Mouse (Mus musculus) MEL (cell line): ENCODE data around the gene Hipk1. TPM values are rescaled to one million over a fixed set of nuclear protein-coding genes. Genes with fewer than 3 reads are reported as not detected.
"Not testable (repeated sequence)": the region's sequence is repeated elsewhere in the genome, so short reads cannot be mapped to it uniquely, and the experiment has no call there.

Source experiments
- DNase-seq: peaks from one replicate; pipeline ENCODE4 v3.0.0; 2011; ENCODE audit warnings: low read depth, low spot score
- H3K27ac ChIP-seq: 2 replicates; pipeline ENCODE4 v1.5.1; 2012; ENCODE audit warnings: low read depth, mild to moderate bottlenecking, control low read depth, low read length, moderate library complexity; ENCODE audit not compliant: control insufficient read depth
- H3K27me3 ChIP-seq, 2 experiments: fragments of 150-350 bp in 1 of 2; sonication (generic) in 1 of 2; 2 replicates each; pipeline ENCODE4 v1.6.1; 2012; ENCODE audit warnings: low read length in 2 of 2, mild to moderate bottlenecking in 2 of 2, improper control_type of control experiment in 1 of 2, moderate library complexity in 1 of 2; ENCODE audit not compliant: insufficient read depth in 2 of 2, control insufficient read depth in 1 of 2
- H3K36me3 ChIP-seq, 2 experiments: 2 replicates each; pipeline ENCODE4 v1.6.1; 2012 to 2014; ENCODE audit warnings: low read length in 2 of 2, improper control_type of control experiment in 1 of 2, inconsistent platforms in 1 of 2, mild to moderate bottlenecking in 1 of 2; ENCODE audit not compliant: insufficient read depth in 2 of 2, control insufficient read depth in 1 of 2
- H3K4me1 ChIP-seq, 2 experiments: fragments of 150-350 bp in 1 of 2; sonication (generic) in 1 of 2; 2 replicates each; pipeline ENCODE4 v1.6.1; 2012; ENCODE audit warnings: low read length in 2 of 2, improper control_type of control experiment in 1 of 2, mild to moderate bottlenecking in 1 of 2; ENCODE audit not compliant: insufficient read depth in 2 of 2, control insufficient read depth in 1 of 2
- H3K4me3 ChIP-seq, 2 experiments: fragments of 150-350 bp in 1 of 2; sonication (generic) in 1 of 2; 2 replicates each; pipeline ENCODE4 v1.5.1; 2012; ENCODE audit warnings: low read depth in 2 of 2, low read length in 2 of 2, mild to moderate bottlenecking in 2 of 2, moderate library complexity in 2 of 2, control low read depth in 1 of 2, improper control_type of control experiment in 1 of 2; ENCODE audit not compliant: control insufficient read depth in 1 of 2, insufficient read depth in 1 of 2
- H3K79me2 ChIP-seq: 2 replicates; pipeline ENCODE4 v1.6.1; 2012; ENCODE audit warnings: mild to moderate bottlenecking, low read length, moderate library complexity; ENCODE audit not compliant: control insufficient read depth, poor library complexity, insufficient read depth
- H3K9ac ChIP-seq: 2 replicates; pipeline ENCODE4 v1.6.1; 2012; ENCODE audit warnings: low read depth, mild to moderate bottlenecking, control low read depth, low read length, moderate library complexity; ENCODE audit not compliant: control insufficient read depth, poor library complexity, severe bottlenecking
- H3K9me3 ChIP-seq: fragments of 150-350 bp; sonication (generic); replicated peaks from 2 replicates; pipeline ENCODE4 v1.6.1; 2012; ENCODE audit warnings: mild to moderate bottlenecking, low read length, improper control_type of control experiment, moderate library complexity; ENCODE audit not compliant: insufficient read depth
- BHLHE40 ChIP-seq: IDR thresholded peaks from 2 replicates; pipeline ENCODE4 v1.6.1; 2012; ENCODE audit warnings: low read depth, mild to moderate bottlenecking, inconsistent platforms, low read length, improper control_type of control experiment, borderline replicate concordance
- CHD1 ChIP-seq: IDR thresholded peaks from 2 replicates; pipeline ENCODE4 v1.6.1; 2012; ENCODE audit warnings: low read depth, mild to moderate bottlenecking, inconsistent platforms, low read length, improper control_type of control experiment
- CHD2 ChIP-seq: IDR thresholded peaks from 2 replicates; pipeline ENCODE4 v1.6.1; 2011; ENCODE audit warnings: low read length, improper control_type of control experiment
- E2F4 ChIP-seq: IDR thresholded peaks from 2 replicates; pipeline ENCODE4 v1.6.1; 2011; ENCODE audit warnings: low read depth, low read length, improper control_type of control experiment, borderline replicate concordance
- EP300 ChIP-seq, 2 experiments: IDR thresholded peaks; 2 replicates each; pipeline ENCODE4 v1.6.1; 2011; ENCODE audit warnings: improper control_type of control experiment in 2 of 2, low read length in 2 of 2, low read depth in 1 of 2, mild to moderate bottlenecking in 1 of 2
- ETS1 ChIP-seq: IDR thresholded peaks from 2 replicates; pipeline ENCODE4 v1.6.1; 2012; ENCODE audit warnings: low read depth, mild to moderate bottlenecking, inconsistent platforms, low read length, improper control_type of control experiment, moderate library complexity
- GATA1 ChIP-seq: IDR thresholded peaks from 2 replicates; pipeline ENCODE4 v1.6.1; 2011; ENCODE audit warnings: low read depth, low read length, improper control_type of control experiment
- JUND ChIP-seq: IDR thresholded peaks from 2 replicates; pipeline ENCODE4 v1.6.1; 2011; ENCODE audit warnings: low read depth, mild to moderate bottlenecking, improper control_type of control experiment, low read length
- KAT2A ChIP-seq: conservative IDR thresholded peaks from 2 replicates; pipeline ENCODE4 v1.6.1; 2012; ENCODE audit warnings: low read depth, low read length, improper control_type of control experiment, inconsistent platforms
- MEF2A ChIP-seq: IDR thresholded peaks from 2 replicates; pipeline ENCODE4 v1.6.1; 2014; ENCODE audit warnings: low read depth, mild to moderate bottlenecking, inconsistent platforms, low read length, improper control_type of control experiment; ENCODE audit not compliant: poor library complexity, insufficient replicate concordance, severe bottlenecking; ENCODE audit errors: extremely low read depth
- NELFE ChIP-seq: IDR thresholded peaks from 2 replicates; pipeline ENCODE4 v1.6.1; 2011; ENCODE audit warnings: low read depth, low read length, improper control_type of control experiment
- POLR2AphosphoS5 ChIP-seq: IDR thresholded peaks from 2 replicates; pipeline ENCODE4 v1.6.1; 2012; ENCODE audit warnings: low read depth, borderline replicate concordance, mild to moderate bottlenecking, inconsistent platforms, low read length, moderate library complexity, mixed read lengths
- SMC3 ChIP-seq: IDR thresholded peaks from 2 replicates; pipeline ENCODE4 v1.6.1; 2011; ENCODE audit warnings: low read depth, low read length, improper control_type of control experiment
- TBP ChIP-seq: IDR thresholded peaks from 2 replicates; pipeline ENCODE4 v1.8.0; 2011; ENCODE audit warnings: low read depth, low read length, improper control_type of control experiment
- TCF12 ChIP-seq: IDR thresholded peaks from 2 replicates; pipeline ENCODE4 v1.6.1; 2014; ENCODE audit warnings: low read depth, mild to moderate bottlenecking, inconsistent platforms, low read length, improper control_type of control experiment, moderate library complexity
- USF1 ChIP-seq: IDR thresholded peaks from 2 replicates; pipeline ENCODE4 v1.6.1; 2014; ENCODE audit warnings: low read depth, mild to moderate bottlenecking, inconsistent platforms, low read length, improper control_type of control experiment, moderate library complexity
- USF2 ChIP-seq, 2 experiments: IDR thresholded peaks; 2 replicates each; pipeline ENCODE4 v1.6.1; 2011 to 2012; ENCODE audit warnings: improper control_type of control experiment in 2 of 2, low read length in 2 of 2, borderline replicate concordance in 1 of 2, inconsistent platforms in 1 of 2, low read depth in 1 of 2, mild to moderate bottlenecking in 1 of 2; ENCODE audit not compliant: insufficient read depth in 1 of 2
- polyA plus RNA-seq, 2 experiments: library from polyadenylated mRNA; stranded (reverse) in 1 of 2; unstranded in 1 of 2; fragments of >175 nt in 1 of 2; fragments of >200 nt in 1 of 2; gene quantifications; 2 replicates each; pipeline versions ENCODE4 v1.2.1 to v1.2.4; 2012; ENCODE audit warnings: low replicate concordance in 2 of 2, low read depth in 1 of 2; ENCODE audit not compliant: insufficient read length in 2 of 2, insufficient read depth in 1 of 2, missing spikeins in 1 of 2
- total RNA-seq: library from RNA; depleted of rRNA; stranded (reverse); fragments of 300-350 nt; gene quantifications from 2 replicates; pipeline ENCODE4 v1.2.3, GENCODE M21; 2012

Hipk1 gene
- total and polyA plus RNA-seq, 3 experiments, result 16.7 to 28.7 TPM; not detected in 1

DNA sequence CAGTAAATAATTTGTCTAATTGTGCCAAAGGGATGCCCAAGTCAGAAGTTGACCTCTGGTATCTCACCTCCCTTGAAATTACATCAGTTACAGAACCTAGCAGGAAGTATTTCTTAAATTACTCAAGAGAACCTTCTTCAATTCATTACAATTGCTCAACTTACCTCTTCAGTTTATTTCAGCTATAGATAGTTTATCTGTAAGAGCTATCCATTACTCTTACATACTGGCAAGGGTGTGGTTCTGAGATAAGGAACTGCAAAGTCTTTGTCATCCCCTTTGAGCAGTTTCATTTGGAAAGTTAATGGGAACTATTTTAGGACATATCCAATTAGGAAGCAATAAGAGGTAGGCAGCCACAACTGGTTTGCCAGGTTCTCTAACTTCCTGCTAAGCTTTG lies 41.1 kb upstream of the Hipk1 start, which contains the start of gene Bcl2l15:
Bcl2l15 (plus strand) TSS at position 176 of the 400 bp plus-strand sequence.
- peak within 1 kb of the TSS; percentile 42 for H3K27ac ChIP-seq
- H3K4me3 ChIP-seq, result no peak within 1 kb of the TSS

DNA sequence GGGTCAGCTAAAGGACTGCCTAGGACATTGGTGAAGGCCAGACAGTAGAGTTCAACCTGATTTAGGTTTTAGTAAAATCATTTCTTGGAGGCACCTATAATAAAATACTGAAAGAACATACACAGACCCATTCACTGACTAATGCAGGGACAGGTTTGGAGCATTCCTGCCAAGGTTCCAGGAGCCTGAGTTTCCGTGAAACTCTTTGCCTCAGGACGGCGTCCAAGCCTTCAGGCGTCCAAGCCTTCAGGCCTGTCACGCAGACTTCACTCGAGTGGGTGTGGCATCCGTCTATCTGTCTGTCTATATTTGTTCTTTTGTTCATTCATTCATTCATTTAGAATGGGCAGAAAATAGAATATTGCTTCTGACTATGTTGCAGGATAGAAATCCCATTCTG lies 39.8 kb upstream of the Hipk1 start:
- Histone ChIP-seq H3K27me3 (no peaks in the 10 kb centered on the region), H3K4me1 (peaks cover 6 to 10% of the 10 kb centered on the region in 2 experiments), H3K9ac (no peak overlapping the region), H3K79me2 (no peaks in the 10 kb centered on the region), H3K9me3 (no peaks in the 10 kb centered on the region), H3K4me3 (no peak overlapping the region), H3K27ac (no peak overlapping the region), H3K36me3 (peaks cover 0 to 15% of the 10 kb centered on the region in 2 experiments; a peak in 2 of 4 replicates)
- no peak for DNase-seq
- TF ChIP-seq E2F4 (no peak), POLR2AphosphoS5 (no peak), CHD2 (no peak), JUND (no peak), USF2 (IDR thresholded peaks at IDR 0.05; ENCODE audit: borderline replicate concordance in 1 of 2, insufficient read depth in 1 of 2, low read depth in 1 of 2, low read length in 2 of 2) (no peak), BHLHE40 (no peak)

More for the DNA sequence above, 41.1 kb upstream of the Hipk1 start, which contains the start of gene Bcl2l15:
- Histone ChIP-seq H3K79me2 (no peaks in the 10 kb centered on the region), H3K4me1 (peaks cover 6 to 10% of the 10 kb centered on the region in 2 experiments), H3K27me3 (no peaks in the 10 kb centered on the region), H3K36me3 (peaks cover 0 to 15% of the 10 kb centered on the region in 2 experiments; a peak in 2 of 4 replicates), H3K9ac (no peak within 1 kb of the TSS), H3K9me3 (no peaks in the 10 kb centered on the region)
- TF ChIP-seq GATA1 (peak; percentile 75), MEF2A (peak; percentile 20; the same call in 1 of the 2 replicates), CHD1 (no peak), TBP (no peak), NELFE (no peak), TCF12 (peak; percentile 65; the same call in 1 of the 2 replicates), EP300 (IDR thresholded peaks at IDR 0.05; ENCODE audit: low read depth in 1 of 2, low read length in 2 of 2) (peak; percentile 76 to 80), KAT2A (no peak), BHLHE40 (no peak), E2F4 (no peak), USF1 (no peak), SMC3 (no peak), ETS1 (no peak)
- DNase-seq, result peak; percentile 28

DNA sequence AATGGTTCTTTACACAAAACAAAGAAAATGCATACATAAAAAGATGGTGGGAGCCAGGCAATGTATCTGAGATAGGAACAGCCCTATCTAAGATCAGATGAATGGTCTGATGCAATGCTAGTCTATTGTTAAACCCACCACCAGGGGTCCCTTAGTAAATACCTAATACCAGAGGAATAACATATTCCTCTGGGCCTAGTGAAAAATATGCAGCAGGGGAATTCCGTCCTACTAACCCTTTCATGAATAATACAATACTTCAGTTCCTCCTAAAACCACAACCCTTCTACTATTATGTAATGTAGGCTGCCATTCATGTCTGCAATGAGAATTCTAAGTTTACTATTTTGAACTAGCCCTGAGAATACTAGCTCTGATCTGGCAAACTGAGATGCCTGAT lies 39.3 kb upstream of the Hipk1 start:
- H3K79me2 ChIP-seq, result not testable (repeated sequence)

More for the DNA sequence above, 39.3 kb upstream of the Hipk1 start:
- not testable (repeated sequence) for H3K9ac ChIP-seq, H3K4me3 ChIP-seq, H3K27ac ChIP-seq, DNase-seq, H3K27me3 ChIP-seq, H3K9me3 ChIP-seq
- Histone ChIP-seq H3K4me1 (peaks cover 6 to 10% of the 10 kb centered on the region in 2 experiments), H3K36me3 (peaks cover 0 to 15% of the 10 kb centered on the region in 2 experiments; a peak in 2 of 4 replicates)
